Mouse (Mus musculus) cerebellum, adult 8-10 months (tissue): ENCODE data around the gene Tma7.

Source experiments
- DNase-seq: peaks from one replicate; pipeline ENCODE4 v3.0.0; 2022

Tma7 gene

DNA sequence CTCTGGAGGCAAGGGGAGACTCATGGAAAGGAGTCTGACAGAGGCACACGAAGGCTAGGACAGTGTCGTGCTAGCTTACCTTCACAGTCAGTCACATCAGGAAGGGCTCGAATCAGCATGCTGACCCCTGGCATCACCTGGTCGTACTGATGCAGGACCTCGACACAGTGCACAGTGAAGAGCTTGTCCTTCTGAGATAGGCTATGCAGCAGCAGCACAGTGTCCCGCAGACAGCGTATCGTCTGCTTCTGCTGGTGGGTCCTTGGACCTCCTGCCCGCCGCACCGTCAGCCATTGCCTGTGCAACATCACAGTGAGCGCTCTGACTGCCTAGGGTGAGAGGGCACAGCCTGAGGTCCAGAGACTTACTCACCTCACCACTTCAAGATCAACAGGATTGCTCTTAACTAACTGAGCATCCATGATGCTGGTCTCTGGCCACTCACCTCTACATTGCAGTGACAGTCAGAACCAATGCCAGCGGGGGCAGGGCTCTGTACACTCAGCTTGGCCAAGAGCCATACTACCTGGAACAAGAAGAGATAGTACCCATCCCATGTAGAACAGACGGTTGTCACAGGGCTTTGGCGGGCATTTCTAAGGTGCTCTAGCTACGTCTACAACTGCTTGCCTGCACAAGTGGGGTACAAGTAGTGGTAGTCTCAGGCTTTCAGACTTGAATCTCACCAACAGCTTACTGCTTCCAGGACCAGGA, 22.0 kb downstream of the Tma7 start:
- DNase-seq, result no peak

- DNase-seq, result peak; percentile 88
Observed at GRCm38 (mm10) chr9:109059136-109059903, 23.1 kb downstream of the Tma7 start, which contains the start of gene Trex1. Trex1 (minus strand) TSS chr9:109059734.

DNA sequence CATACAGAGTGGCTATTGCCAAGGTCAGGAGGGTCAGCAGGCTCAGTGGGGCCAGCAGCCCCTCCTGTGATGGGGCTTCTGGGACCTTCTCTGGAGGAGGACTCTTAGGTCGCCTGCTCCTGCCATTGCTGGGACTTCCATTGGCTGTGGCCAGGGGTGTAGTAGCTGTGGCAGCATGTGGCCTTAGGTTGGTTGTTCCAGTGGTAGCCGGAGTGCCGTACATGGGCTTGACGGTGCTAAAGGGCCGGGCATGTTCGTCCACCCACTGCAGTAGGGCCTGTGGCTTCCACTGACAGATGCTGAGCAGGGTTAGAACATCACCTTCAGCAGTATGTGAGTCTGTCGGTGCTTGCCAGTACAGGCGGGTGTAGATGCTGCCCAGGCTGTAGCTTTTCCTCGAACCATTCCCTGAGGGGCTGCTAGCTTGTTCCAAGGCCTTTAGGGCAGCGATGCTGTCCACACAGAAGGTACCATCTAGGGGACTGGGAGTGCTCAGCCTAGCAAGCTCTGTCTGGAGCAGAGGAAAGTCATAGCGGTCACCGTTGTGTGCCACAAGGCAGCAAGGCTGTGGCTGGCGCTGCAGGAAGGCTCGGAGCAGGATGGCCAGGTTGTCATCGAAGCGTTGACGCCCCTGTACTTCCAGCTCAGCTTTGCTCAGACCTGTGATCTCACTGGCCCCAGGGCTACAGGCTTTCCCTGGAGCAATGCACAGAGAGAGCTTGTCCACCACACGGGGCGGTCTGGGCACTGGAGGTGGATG, 24.2 kb downstream of the Tma7 start:
- no peak for DNase-seq

GRCm38 (mm10) chr9:109057543-109057942, 24.8 kb downstream of the Tma7 start:
- no peak for DNase-seq

DNA sequence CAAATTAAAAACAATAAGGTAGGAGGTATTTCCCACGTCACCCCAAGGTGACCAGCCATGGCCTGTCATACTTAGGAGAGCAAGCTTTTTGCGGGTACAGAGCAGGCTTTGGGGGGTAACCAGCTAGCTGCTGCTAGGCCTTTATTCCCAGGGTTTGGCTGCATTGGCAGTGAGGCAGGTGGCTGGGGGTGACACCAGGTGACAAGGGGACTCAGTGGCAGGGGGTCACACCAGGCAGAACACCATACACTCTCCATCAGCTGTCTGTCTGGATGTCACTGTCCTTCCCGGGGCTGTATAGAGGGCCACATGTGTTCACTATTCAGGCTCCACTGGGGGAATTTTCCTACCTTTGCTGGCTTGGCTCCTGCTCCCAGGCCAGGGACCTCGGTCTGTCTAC, 25.5 kb downstream of the Tma7 start:
- DNase-seq, result no peak

DNA sequence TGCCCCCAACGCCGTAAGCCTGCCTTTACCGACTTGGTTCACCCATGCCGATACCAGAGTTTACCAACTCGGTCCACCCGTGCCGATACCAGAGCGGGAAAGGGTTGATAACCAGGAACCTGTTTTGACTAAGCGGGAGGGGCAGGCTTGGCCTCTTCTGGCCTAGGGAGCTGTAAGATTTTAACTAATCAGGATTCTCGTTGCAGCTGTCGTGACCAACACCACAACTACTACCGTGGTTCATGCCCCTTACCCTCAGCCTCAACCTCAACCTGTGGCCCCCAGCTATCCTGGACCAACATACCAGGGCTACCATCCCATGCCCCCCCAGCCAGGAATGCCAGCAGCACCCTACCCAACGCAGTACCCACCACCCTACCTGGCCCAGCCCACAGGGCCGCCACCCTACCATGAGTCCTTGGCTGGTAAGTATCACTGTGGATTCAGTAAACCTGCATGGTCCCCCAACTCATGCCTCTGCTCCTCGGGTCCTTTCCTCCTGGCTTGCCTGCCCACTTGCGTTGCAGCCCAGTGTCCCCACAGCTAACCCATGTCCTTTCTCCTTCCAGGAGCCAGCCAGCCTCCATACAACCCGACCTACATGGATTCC, 26.2 kb downstream of the Tma7 start:
- DNase-seq, result no peak

GRCm38 (mm10) chr9:109055271-109056030, 26.9 kb downstream of the Tma7 start:
- DNase-seq, result no peak

GRCm38 (mm10) chr9:109054712-109055111, 27.7 kb downstream of the Tma7 start:
- DNase-seq, result peak; percentile 61

DNA sequence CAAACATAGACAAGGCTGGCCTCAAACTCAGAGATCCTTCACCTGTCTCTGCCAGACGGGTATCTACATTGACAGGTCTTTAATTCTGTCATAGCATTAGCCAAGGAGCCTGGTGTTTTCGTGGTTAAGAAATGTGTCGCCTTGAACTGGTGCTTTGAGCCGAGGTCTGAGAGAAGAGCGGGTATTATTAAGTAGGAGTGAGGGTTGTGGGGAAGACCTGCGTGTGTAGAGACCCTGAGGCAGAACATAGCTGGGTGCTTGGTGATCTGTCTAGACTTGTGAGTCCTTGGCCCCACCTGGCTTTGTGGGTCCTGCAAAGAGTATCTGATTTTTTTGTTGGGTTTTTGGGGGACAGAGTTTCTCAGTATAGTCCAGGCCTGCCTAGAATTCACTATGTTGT, 28.5 kb downstream of the Tma7 start:
- DNase-seq, result no peak

DNA sequence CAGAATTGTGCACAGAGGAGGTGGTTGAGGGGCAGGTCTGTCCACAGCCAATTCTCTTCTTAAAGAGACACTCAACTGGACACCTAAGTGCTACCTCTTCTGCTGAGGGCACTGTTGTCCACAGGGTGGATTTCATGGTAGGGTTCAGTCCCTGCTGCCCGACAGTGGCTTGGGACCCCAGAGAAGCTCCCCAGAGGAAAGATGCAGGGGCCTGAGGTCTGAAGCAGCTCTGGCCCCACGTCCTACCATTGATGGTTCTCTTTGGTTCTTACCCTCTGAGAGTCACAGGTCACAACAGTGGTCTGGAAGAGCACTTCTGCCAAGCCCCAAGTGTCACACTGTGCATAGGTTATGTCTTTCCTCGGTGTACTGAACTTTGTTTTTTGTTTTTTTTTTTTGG, 29.0 kb downstream of the Tma7 start:
- no peak for DNase-seq

DNA sequence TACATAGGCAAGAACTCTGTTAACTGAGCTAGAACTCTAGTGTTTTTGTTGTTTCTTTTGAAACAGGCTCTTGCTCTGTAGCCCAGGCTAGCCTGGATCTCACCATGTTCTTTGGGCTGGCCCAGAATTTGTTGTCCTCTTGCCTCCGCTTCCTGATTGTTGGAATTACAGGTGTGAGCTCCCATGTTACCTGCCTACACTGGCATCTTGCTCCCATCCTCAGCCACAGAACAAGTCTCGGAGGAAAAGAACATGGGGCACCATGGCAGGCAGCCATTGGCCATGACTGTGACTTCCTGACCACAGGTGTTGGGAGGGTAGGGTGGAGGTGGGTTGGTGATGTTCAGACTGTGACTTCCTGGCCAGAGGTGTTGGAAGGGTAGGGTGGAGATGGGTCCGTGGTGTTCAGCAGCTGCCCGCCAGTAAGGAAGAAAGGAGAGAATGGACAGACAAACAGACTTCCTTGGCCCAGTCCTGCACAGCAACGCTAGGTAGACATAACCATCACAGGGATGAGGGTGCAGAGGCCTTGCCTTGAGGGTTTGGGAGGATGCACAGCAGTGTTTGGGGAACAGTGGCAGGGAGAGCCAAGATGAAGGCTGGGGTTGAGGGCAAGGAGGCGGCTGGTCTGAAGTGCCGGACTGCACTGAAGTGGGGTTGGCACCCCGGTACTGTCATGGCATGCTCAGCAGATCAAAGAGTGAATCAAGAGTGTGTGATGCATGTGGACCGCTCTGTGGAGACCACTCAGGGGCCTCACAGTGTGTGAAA, 29.7 kb downstream of the Tma7 start:
- DNase-seq, result no peak

DNA sequence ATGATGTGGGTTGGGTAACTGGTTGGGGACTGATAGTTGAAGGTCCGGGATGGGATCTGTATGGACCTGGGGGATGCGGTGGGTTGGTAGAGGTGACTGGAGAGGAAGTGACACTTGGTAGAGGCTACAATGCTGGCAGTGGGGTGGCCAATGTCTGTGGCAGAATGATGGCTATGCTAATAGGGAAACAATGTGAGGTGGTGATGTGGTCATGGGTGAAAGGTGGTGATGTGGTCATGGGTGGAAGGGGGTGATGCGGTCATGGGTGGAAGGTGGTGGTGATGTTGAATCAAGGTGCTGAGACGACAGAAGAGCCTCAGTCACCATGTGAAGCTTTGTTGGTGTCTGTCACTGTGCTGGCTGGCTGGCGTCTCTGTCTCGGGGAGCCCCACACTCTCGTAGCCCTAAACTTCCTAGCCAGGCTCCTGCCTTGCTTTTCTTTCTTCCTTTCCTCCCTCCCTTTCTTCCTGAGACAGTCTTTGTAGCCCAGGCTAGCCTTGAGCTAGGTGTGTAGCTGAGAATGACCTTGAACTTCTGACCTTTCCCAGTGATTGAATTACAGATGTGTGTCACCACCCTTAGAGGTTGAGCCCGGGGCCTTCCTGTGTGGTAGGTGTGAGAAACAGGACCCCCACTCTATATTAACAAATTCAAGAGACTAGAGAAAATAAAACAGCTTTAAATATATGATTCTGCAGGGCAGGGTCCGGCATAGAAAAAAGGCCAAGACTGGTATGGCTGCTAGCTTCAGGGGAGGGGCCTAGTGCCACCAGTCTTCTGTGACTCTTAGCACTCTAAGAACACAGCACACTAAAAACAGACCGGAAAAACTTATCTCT, 30.5 kb downstream of the Tma7 start:
- DNase-seq, result no peak

DNA sequence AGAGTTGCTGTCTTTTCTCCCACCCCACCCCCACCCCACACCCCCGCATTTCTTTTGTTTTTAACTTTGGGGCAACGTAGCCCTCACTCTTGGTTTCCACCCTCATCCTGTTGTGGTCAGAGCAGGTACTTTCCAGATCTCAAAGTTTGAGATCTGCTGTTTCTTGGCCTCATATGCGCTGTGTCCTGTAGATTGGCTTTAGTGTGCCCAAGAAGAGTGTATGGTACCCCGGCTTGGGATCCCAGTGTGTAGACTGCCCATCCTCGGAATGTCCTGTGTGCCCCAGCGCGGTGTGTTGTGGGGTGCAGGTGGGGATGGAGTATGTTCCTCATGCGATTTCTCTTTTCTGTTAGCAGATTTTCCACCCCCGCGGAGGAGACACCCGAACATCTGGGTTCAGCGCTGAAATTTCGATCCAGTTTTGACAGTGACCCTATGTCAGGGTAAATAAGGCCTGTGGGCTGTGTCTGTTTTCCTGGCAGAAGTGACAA, 31.3 kb downstream of the Tma7 start:
- no peak for DNase-seq

- DNase-seq, result no peak
Observed at GRCm38 (mm10) chr9:109050674-109050997, 31.8 kb downstream of the Tma7 start.

GRCm38 (mm10) chr9:109049996-109050673, 32.3 kb downstream of the Tma7 start:
- DNase-seq, result no peak

DNA sequence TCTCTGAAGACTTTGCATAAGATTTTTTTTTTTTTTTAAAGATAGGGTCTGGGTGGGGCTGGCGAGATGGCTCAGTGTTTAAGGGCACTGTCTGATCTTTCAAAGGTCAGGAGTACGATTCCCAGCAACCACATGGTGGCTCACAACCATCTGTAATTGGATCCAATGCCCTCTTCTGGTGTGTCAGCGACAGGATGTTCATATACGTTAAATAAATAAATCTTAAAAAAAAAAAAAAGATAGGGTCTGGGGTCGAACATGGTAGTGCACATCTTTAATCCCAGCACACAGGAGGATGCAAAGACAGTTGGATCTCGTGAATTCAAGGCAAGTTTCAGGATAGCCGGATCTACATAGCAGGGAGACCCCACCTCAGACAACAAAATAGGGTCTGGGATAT, 33.1 kb downstream of the Tma7 start:
- no peak for DNase-seq

GRCm38 (mm10) chr9:109046306-109046705, 36.1 kb downstream of the Tma7 start:
- no peak for DNase-seq

GRCm38 (mm10) chr9:109041351-109041750, 41.0 kb downstream of the Tma7 start:
- no peak for DNase-seq

GRCm38 (mm10) chr9:109040906-109041305, 41.5 kb downstream of the Tma7 start:
- no peak for DNase-seq

DNA sequence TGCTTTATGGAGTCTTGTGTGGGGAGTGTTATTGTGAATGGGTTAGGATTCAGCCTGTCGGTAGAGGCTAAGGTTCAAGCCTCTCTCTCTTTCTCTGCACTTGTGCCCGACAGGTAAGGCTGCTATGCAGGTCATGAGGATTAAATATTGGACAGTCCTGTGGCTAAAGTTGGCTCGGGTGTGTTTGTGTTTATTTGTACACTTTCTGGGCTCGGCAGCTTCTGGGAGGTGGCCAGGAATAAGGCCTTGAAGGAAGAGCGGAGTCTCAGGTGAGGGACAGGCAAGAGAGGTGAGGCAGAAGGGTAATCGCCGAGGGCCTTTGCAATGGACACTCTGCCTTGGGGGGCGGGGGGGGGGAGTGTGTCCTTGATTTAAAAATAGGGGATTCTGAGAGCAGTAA, 42.2 kb downstream of the Tma7 start:
- no peak for DNase-seq
